Mouse (Mus musculus) right cerebral cortex, postnatal 4 days (tissue): ENCODE measurements around the gene Tspyl3.
"Not testable (repeated sequence)": the region's sequence is repeated elsewhere in the genome, so short reads cannot be mapped to it uniquely, and the experiment has no call there.

Experiments
- DNase-seq: peaks from one replicate; pipeline ENCODE4 v3.0.0-alpha.2; 2022

Gene Tspyl3

GRCm38 (mm10) chr2:153224946-153225594 is at the start of gene Tspyl3:
Gene Tspyl3, minus strand, starts transcription at chr2:153225441.
- DNase-seq = peak; percentile 75

DNA sequence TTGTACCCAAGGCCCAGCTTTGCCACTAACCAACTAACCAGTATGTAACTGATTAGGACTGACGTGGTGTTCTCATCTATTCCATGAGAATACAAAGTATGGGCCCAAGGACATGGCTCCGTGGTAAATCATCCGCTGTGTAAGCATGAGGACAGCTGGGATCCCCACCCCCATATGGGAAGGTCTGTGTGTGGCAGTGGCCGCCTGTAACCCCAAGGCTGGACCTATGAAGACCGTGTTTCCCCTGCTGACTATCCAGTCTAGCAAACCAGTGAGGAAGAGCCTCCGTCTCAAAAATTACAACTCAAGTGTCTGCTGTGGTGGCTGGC is 49.6 kb upstream of the Tspyl3 start:
- no peak for DNase-seq

DNA sequence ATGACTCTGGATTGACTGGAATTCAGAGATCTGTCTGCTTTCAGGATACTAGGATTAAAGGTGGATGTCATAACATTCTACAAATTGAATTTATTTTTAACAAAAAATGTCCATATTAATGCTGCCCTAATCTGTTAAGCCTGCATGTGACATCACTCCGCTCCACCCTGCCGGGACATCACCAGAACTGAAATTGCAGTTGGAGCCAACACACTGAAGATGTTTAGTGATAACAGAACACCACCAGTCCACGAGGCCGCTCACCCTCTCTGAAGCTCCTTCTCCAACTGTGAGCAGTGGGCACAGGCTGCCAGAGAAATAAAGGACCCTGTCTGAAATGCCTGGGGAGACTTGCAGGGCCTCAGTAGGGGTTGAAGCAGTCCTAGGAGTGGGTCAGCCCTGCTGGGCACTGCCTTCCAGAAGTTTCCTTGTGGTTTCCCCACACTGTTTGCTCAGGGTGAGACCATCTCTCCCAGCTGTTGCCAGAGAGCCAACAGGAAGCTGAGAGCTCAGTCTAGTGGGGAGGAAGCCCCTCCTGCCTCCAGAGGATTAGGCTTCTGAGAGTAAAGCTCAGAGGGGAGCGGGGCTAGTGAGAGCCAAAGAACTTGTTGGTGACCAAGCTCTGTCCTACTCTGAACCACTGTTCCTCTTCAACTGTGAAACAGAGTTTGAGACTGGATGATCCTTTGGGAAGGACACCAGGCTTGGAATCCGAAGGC is 49.1 kb upstream of the Tspyl3 start:
- DNase-seq = not testable (repeated sequence)

- not testable (repeated sequence) for DNase-seq
These were observed 45.1 kb upstream of the Tspyl3 start for GRCm38 (mm10) chr2:153270231-153270915.

- DNase-seq = no peak
These were observed 42.1 kb upstream of the Tspyl3 start for GRCm38 (mm10) chr2:153267331-153267730.

GRCm38 (mm10) chr2:153263053-153263452 is 37.8 kb upstream of the Tspyl3 start:
- DNase-seq = no peak

DNA sequence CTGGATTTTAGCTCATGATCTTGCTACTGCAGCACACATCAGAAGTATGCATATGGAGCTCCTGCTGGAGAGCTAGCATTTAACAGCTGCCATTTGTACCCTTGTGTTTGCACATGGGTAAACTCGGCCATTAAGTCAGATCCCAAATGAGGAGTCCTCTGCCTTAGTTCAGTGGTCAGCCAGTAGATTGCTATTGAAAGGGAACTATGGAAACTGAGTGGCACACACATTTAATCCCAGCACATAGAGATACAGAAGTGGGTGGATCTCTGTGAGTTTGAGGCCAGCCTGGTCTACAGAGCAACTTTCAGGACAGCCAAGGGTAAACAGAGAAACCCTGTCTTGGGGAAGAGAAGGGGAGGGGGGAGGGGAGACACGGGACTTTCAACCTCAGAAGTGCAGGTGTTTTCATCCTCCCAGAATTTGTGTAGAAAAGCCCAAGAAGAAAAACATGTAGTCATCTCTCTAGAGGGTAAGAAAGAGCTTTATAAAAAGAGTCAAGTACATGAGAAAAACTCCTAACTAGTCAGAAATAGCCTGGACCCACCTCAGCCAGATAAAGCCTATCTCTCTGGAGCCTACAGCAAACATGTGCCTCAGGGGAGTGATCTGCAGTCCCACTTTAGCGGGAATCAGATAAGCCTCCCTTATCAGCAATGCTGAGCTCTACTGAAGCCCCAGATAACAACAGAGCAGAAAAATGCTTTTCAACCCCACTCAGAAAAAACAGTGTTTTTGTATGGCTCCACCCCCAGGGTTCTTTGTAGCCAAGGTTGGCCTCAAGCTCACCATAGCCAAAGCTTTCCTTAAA is 34.8 kb upstream of the Tspyl3 start:
- DNase-seq = no peak

- no peak for DNase-seq
These were observed 34.0 kb upstream of the Tspyl3 start for GRCm38 (mm10) chr2:153259030-153259863.

GRCm38 (mm10) chr2:153256604-153257003 is 31.4 kb upstream of the Tspyl3 start:
- no peak for DNase-seq

DNA sequence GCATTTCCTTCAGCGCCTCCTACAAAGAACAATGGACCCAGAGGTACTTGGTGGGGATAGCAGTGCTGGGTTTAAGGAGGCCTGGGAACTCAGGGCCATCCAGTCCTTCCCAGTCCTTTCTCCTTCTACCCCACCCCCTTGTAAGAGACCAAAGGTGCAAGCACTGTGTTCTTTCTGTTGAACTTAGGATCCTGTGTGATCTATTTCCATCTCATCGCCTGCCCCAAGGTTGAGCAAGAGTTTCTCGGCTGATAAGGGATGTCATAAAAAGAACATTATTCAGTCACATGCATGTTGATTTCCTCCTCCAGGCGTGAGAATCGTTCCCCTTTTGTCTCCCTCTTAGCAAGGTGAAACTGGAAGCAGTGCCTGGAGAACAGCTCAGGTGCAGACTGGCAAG is 24.5 kb upstream of the Tspyl3 start:
- no peak for DNase-seq

DNA sequence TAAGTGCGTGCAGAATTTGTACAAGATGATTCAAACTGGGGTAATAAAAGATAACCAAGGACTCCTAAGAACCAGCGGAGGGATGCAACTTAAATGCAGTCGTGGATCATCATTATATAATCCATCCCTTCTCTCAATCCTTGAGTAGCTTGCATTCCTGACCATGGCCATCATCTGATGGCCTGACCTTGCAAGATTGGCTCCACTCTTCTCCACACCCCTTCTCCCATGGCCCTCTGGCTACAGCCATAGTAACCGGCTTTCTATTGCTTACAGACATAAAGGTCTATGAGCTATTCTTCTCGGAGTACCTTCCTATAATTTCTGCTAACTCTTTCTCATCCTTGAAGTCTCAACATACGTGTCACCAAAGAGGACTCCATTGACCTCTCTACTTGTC is 16.9 kb upstream of the Tspyl3 start:
- no peak for DNase-seq

DNA sequence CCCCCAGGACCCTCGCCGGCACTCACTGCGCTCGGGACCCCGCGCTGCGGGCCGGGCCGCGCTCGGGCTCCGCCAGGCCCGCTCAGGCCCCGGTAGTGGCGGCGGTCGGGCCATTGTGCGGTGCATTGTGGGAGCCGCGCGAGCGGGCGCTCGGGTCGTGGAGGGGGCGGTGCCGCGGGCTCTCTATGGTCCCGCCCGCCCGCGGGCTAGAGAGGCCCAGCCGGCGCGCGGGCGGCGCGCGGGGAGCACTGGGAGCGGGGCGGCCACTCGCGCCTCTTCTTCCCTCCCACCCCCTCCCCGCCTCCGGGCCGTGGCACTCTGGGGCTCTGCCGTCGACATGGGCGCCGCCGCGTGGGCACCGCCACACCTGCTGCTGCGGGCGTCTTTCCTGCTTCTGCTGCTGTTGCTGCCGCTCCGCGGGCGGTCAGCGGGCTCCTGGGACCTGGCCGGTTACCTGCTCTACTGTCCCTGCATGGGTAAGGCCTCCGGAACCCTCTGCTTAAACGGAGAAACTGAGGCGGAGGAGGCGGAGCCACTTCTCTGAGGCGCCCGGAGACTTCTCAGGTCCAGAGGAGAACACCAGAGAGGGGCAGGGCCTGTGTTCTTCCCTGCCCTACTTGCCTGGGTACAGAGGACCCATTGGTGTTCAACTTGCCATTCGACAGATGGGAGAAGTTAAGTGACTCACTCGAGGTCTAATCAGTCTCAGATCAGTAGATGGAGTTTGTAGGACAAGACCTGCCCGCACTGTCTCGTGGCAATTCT is 16.2 kb upstream of the Tspyl3 start, which contains the start of the genes Plagl2 and Pofut1:
TSS of gene Plagl2 (minus strand) at position 177 of the 765 bp plus-strand sequence.
TSS of gene Pofut1 (plus strand) at position 284 of the 765 bp plus-strand sequence.
- DNase-seq = peak; percentile 85

- DNase-seq = no peak
These were observed 15.5 kb upstream of the Tspyl3 start for GRCm38 (mm10) chr2:153240701-153241235.

DNA sequence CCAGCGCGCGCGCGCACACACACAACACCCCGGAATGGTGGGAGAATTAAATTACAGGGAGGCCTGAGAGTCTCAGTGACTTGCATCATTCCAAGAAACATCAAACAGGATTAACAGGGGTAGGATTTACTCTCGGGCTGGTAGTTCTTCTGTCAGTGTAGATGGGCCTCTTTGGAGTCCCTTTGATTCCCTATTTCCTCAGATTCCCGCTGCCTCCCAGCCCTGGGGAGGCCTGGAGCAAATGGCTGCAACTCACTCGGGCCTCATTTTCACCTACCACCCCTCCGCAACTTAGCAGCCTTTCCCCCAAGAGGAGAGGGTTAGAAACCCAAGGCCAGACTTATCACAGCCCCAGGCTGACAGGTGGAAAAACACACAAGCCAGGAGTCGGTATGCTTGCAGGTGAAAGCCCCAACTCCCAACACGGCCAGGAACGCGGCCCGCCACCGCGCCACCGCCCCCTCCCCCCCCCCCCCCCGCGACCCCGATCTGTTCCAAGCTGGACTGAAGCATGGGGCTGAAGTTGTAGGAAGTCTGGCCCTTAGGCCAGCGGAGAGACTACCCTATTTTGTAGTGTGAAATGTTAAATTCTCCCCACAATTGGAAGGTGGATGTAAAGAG is 14.7 kb upstream of the Tspyl3 start:
- no peak for DNase-seq

DNA sequence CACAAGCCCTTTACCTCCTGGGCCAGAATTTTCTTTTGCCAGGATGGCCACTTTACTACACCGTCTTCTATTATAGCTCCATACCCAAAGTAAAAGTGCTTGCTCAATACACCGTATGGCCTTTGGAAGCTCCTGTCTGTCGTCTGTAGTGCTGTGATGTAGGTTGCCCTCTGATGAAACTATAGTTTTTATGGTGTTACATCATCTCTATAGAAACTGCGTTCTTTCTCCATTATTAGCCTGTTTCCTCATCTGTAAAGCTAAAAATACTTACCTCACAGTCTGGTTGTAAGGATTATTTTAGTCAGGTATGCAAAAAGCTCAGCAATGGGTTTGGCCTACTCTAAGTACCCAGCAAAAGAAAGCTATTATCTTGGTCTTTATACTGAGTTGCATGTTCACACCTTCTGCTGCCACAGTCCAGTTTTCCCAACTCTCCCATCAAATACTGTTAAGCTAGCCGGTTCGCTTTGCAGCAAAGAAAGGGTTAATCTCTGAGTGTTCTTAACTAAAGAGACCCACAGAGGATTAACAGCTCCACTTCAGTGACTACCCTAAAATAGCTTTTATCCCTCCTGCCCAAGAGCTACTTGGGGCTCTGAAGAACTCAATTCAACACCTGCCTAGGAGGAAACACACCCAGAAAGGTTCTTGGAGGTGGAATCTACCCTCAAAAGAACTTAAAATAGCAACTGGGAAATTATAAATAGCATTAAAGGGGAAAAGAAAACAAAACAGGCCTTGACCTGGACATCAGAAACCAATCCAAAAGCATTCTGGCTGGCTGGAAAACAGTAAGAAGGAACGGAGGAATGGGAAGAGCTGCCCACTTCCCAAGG is 14.0 kb upstream of the Tspyl3 start:
- no peak for DNase-seq

DNA sequence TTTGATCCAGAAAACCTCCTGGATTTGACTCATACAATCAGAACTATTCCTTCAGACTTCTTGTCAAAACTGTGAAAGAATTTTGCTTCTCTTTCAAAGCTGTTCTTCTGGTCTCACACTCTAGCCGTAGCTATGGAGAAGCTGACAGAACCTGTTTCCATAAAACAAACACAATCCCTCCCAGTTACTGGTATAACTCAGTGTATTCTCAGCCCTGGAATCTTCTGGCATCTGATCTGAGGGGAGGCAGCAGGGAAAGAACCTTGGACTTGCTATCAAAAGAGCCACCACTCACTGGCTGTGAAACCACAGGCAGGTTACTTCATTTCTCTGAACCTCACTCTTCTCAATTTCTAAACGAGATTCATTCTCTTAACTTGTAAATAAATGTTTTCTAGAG is 13.2 kb upstream of the Tspyl3 start:
- DNase-seq = no peak

DNA sequence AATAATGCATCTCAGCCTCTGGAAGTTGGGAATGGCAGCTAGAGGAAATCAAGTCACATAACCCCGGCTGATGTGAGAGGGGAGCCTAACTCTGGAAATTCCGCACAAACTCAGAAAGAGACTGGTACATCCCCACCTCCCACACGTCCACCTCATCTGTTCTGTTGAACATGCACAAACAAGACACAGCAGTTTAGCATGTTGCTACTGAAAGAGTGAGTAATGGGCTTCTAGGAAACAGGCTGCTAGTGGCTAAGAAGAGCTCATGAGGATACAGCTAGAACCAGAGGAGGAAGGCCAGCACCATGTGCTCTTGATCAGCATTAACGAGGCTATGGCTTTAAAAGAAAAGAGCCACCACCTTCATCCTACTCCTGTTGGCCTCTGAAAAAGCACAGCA is 12.7 kb upstream of the Tspyl3 start:
- no peak for DNase-seq

- no peak for DNase-seq
These were observed 12.0 kb upstream of the Tspyl3 start for GRCm38 (mm10) chr2:153237193-153237592.

- DNase-seq = no peak
These were observed 3.3 kb upstream of the Tspyl3 start for GRCm38 (mm10) chr2:153228523-153228922.

- no peak for DNase-seq
These were observed 2.7 kb upstream of the Tspyl3 start for GRCm38 (mm10) chr2:153227959-153228358.
